Mouse (Mus musculus): ENCODE measurements at regions not wholly inside any gene's neighbourhood (a gene's known extent, or its start where the extent isn't known, plus 50 kb on each side); places are given as distances from the start of the nearest gene placed in this dataset.

- H3K9me3 ChIP-seq (replicated peaks): peaks cover 58% of the 10 kb centered on the region
- no peak overlapping the region for H3K4me3 ChIP-seq (ENCODE audit: low read depth, low read length)
- no peak for DNase-seq (ENCODE audit: low spot score)
Observed at GRCm38 (mm10) chr15:87264906-87265305, 279.2 kb upstream of the Fam19a5 start.

GRCm38 (mm10) chr15:87290987-87291529 is 253.0 kb upstream of the Fam19a5 start:
- H3K9me3 ChIP-seq (replicated peaks): peaks cover 49% of the 10 kb centered on the region
- no peaks in the 10 kb centered on the region for H3K27me3 ChIP-seq (ENCODE audit: insufficient read depth, low read length)
- no peaks in the 10 kb centered on the region for H3K4me1 ChIP-seq (ENCODE audit: insufficient read depth, low read depth, low read length)
- ATAC-seq (ENCODE audit: extremely low read depth, insufficient number of reproducible peaks, low FRiP score, poor library complexity, severe bottlenecking): no peak
- no peak overlapping the region for H3K4me3 ChIP-seq (ENCODE audit: low read depth, low read length)
- TF ChIP-seq GATA2 (IDR thresholded peaks at IDR 0.05; ENCODE audit: borderline replicate concordance, low read depth, low read length) (no peak), TAL1 (conservative IDR thresholded peaks at IDR 0.05; ENCODE audit: low read depth, low read length) (no peak), CTCF (IDR thresholded peaks at IDR 0.05; ENCODE audit: low read depth, low read length) (no peak), GATA1 (IDR thresholded peaks at IDR 0.05; ENCODE audit: borderline replicate concordance, low read length) (no peak), POLR2AphosphoS5 (IDR thresholded peaks at IDR 0.05; ENCODE audit: insufficient replicate concordance, low read depth, low read length) (no peak)
- no peaks in the 10 kb centered on the region for H3K36me3 ChIP-seq (replicated peaks)
- DNase-seq (ENCODE audit: low spot score): no peak

More at GRCm38 (mm10) chr15:87264906-87265305, 279.2 kb upstream of the Fam19a5 start:
- ATAC-seq (ENCODE audit: extremely low read depth, insufficient number of reproducible peaks, low FRiP score, poor library complexity, severe bottlenecking): no peak
- H3K27me3 ChIP-seq (ENCODE audit: insufficient read depth, low read length): no peaks in the 10 kb centered on the region
- H3K4me1 ChIP-seq (ENCODE audit: insufficient read depth, low read depth, low read length): no peaks in the 10 kb centered on the region
- H3K36me3 ChIP-seq (replicated peaks): no peaks in the 10 kb centered on the region
- TF ChIP-seq TAL1 (conservative IDR thresholded peaks at IDR 0.05; ENCODE audit: low read depth, low read length) (no peak), CTCF (IDR thresholded peaks at IDR 0.05; ENCODE audit: low read depth, low read length) (no peak), GATA2 (IDR thresholded peaks at IDR 0.05; ENCODE audit: borderline replicate concordance, low read depth, low read length) (no peak), GATA1 (IDR thresholded peaks at IDR 0.05; ENCODE audit: borderline replicate concordance, low read length) (no peak), POLR2AphosphoS5 (IDR thresholded peaks at IDR 0.05; ENCODE audit: insufficient replicate concordance, low read depth, low read length) (no peak)

- Histone ChIP-seq H3K36me3 (replicated peaks) (no peaks in the 10 kb centered on the region), H3K4me1 (ENCODE audit: insufficient read depth, low read depth, low read length) (no peaks in the 10 kb centered on the region), H3K9me3 (replicated peaks) (peaks cover 76% of the 10 kb centered on the region), H3K27me3 (ENCODE audit: insufficient read depth, low read length) (no peaks in the 10 kb centered on the region), H3K4me3 (ENCODE audit: low read depth, low read length) (no peak overlapping the region)
- ATAC-seq (ENCODE audit: extremely low read depth, insufficient number of reproducible peaks, low FRiP score, poor library complexity, severe bottlenecking) (no peak), DNase-seq (ENCODE audit: low spot score) (no peak)
- TF ChIP-seq GATA2 (IDR thresholded peaks at IDR 0.05; ENCODE audit: borderline replicate concordance, low read depth, low read length): no peak
- TF ChIP-seq TAL1 (conservative IDR thresholded peaks at IDR 0.05; ENCODE audit: low read depth, low read length): no peak
- TF ChIP-seq POLR2AphosphoS5 (IDR thresholded peaks at IDR 0.05; ENCODE audit: insufficient replicate concordance, low read depth, low read length): no peak
- no peak for TF ChIP-seq CTCF (IDR thresholded peaks at IDR 0.05; ENCODE audit: low read depth, low read length)
- TF ChIP-seq GATA1 (IDR thresholded peaks at IDR 0.05; ENCODE audit: borderline replicate concordance, low read length): no peak
Observed at GRCm38 (mm10) chr15:87319896-87320295, 224.2 kb upstream of the Fam19a5 start.

- no peak overlapping the region for H3K4me3 ChIP-seq (ENCODE audit: low read depth, low read length)
- H3K27me3 ChIP-seq (ENCODE audit: insufficient read depth, low read length): no peaks in the 10 kb centered on the region
- ATAC-seq (ENCODE audit: extremely low read depth, insufficient number of reproducible peaks, low FRiP score, poor library complexity, severe bottlenecking) (no peak), DNase-seq (ENCODE audit: low spot score) (no peak)
- no peaks in the 10 kb centered on the region for H3K36me3 ChIP-seq (replicated peaks)
- H3K4me1 ChIP-seq (ENCODE audit: insufficient read depth, low read depth, low read length): no peaks in the 10 kb centered on the region
- peaks cover 68% of the 10 kb centered on the region for H3K9me3 ChIP-seq (replicated peaks)
- TF ChIP-seq GATA1 (IDR thresholded peaks at IDR 0.05; ENCODE audit: borderline replicate concordance, low read length) (no peak), POLR2AphosphoS5 (IDR thresholded peaks at IDR 0.05; ENCODE audit: insufficient replicate concordance, low read depth, low read length) (no peak), GATA2 (IDR thresholded peaks at IDR 0.05; ENCODE audit: borderline replicate concordance, low read depth, low read length) (no peak), TAL1 (conservative IDR thresholded peaks at IDR 0.05; ENCODE audit: low read depth, low read length) (no peak)
Observed at GRCm38 (mm10) chr15:87321067-87321985, 222.8 kb upstream of the Fam19a5 start.

GRCm38 (mm10) chr15:87325389-87325788 is 218.7 kb upstream of the Fam19a5 start:
- H3K4me3 ChIP-seq (ENCODE audit: low read depth, low read length): no peak overlapping the region
- H3K4me1 ChIP-seq (ENCODE audit: insufficient read depth, low read depth, low read length): no peaks in the 10 kb centered on the region
- TF ChIP-seq POLR2AphosphoS5 (IDR thresholded peaks at IDR 0.05; ENCODE audit: insufficient replicate concordance, low read depth, low read length) (no peak), TAL1 (conservative IDR thresholded peaks at IDR 0.05; ENCODE audit: low read depth, low read length) (no peak), GATA1 (IDR thresholded peaks at IDR 0.05; ENCODE audit: borderline replicate concordance, low read length) (no peak), CTCF (IDR thresholded peaks at IDR 0.05; ENCODE audit: low read depth, low read length) (no peak), GATA2 (IDR thresholded peaks at IDR 0.05; ENCODE audit: borderline replicate concordance, low read depth, low read length) (no peak)
- no peaks in the 10 kb centered on the region for H3K36me3 ChIP-seq (replicated peaks)
- H3K9me3 ChIP-seq (replicated peaks): peaks cover 73% of the 10 kb centered on the region
- no peaks in the 10 kb centered on the region for H3K27me3 ChIP-seq (ENCODE audit: insufficient read depth, low read length)
- ATAC-seq (ENCODE audit: extremely low read depth, insufficient number of reproducible peaks, low FRiP score, poor library complexity, severe bottlenecking): no peak
- no peak for DNase-seq (ENCODE audit: low spot score)

GRCm38 (mm10) chr15:87326281-87326680 is 217.8 kb upstream of the Fam19a5 start:
- ATAC-seq (ENCODE audit: extremely low read depth, insufficient number of reproducible peaks, low FRiP score, poor library complexity, severe bottlenecking) (no peak), DNase-seq (ENCODE audit: low spot score) (no peak)
- H3K36me3 ChIP-seq (replicated peaks): no peaks in the 10 kb centered on the region
- peaks cover 72% of the 10 kb centered on the region for H3K9me3 ChIP-seq (replicated peaks)
- H3K4me3 ChIP-seq (ENCODE audit: low read depth, low read length): no peak overlapping the region
- TF ChIP-seq TAL1 (conservative IDR thresholded peaks at IDR 0.05; ENCODE audit: low read depth, low read length): no peak
- no peak for TF ChIP-seq GATA1 (IDR thresholded peaks at IDR 0.05; ENCODE audit: borderline replicate concordance, low read length)
- no peak for TF ChIP-seq POLR2AphosphoS5 (IDR thresholded peaks at IDR 0.05; ENCODE audit: insufficient replicate concordance, low read depth, low read length)
- no peaks in the 10 kb centered on the region for H3K27me3 ChIP-seq (ENCODE audit: insufficient read depth, low read length)
- H3K4me1 ChIP-seq (ENCODE audit: insufficient read depth, low read depth, low read length): no peaks in the 10 kb centered on the region
